Mouse (Mus musculus) forebrain, postnatal 0 days (tissue): ENCODE results near the gene Commd9. TPM values are rescaled to one million over a fixed set of nuclear protein-coding genes. Genes with fewer than 3 reads are reported as not detected.
A peak's percentile ranks its signal among the peaks of the same experiment; 100 is the strongest.

Experiments
- ATAC-seq: fragments of 200-750 bp; cut with Nextera tagmentation; 2 replicates; pipeline ENCODE4 v1.8.0; 2017; ENCODE audit warnings: mild to moderate bottlenecking, moderate library complexity
- DNase-seq: peaks from one replicate; pipeline ENCODE4 v3.0.0-alpha.2; 2015
- H3K27ac ChIP-seq: fragments of 300-500 bp; sonication (generic); 2 replicates; pipeline ENCODE4 v1.5.1; 2014; ENCODE audit warnings: low read depth, mild to moderate bottlenecking, antibody characterized with exemption, low read length, moderate library complexity, mixed read lengths
- H3K27me3 ChIP-seq: fragments of 300-500 bp; sonication (generic); 2 replicates; pipeline ENCODE4 v1.6.1; 2014; ENCODE audit warnings: mild to moderate bottlenecking, low read length, mixed read lengths; ENCODE audit not compliant: insufficient read depth
- H3K36me3 ChIP-seq: fragments of 300-500 bp; sonication (generic); 2 replicates; pipeline ENCODE4 v1.6.1; 2014; ENCODE audit warnings: mild to moderate bottlenecking, moderate library complexity; ENCODE audit not compliant: insufficient read depth
- H3K4me1 ChIP-seq: fragments of 300-500 bp; sonication (generic); 2 replicates; pipeline ENCODE4 v1.6.1; 2014; ENCODE audit warnings: antibody characterized with exemption; ENCODE audit not compliant: insufficient read depth
- H3K4me2 ChIP-seq: fragments of 300-500 bp; sonication (generic); 2 replicates; pipeline ENCODE4 v1.6.1; 2014; ENCODE audit warnings: low read depth, mild to moderate bottlenecking, moderate library complexity
- H3K4me3 ChIP-seq: fragments of 300-500 bp; sonication (generic); 2 replicates; pipeline ENCODE4 v1.5.1; 2014; ENCODE audit warnings: low read depth, low read length, mixed read lengths
- H3K9ac ChIP-seq: fragments of 300-500 bp; sonication (generic); 2 replicates; pipeline ENCODE4 v1.6.1; 2014; ENCODE audit warnings: mild to moderate bottlenecking
- H3K9me3 ChIP-seq: fragments of 300-500 bp; sonication (generic); 2 replicates; pipeline ENCODE4 v1.6.1; 2016; ENCODE audit warnings: low read length
- CTCF ChIP-seq: sonication (generic); IDR thresholded peaks from 2 replicates; pipeline ENCODE4 v1.5.1; 2016; ENCODE audit warnings: antibody characterized with exemption, control low read depth, low read depth
- WGBS: fragments of 180-500 bp; shearing (Covaris S2); extraction: QIAGEN DNeasy Blood & Tissue Kit; methylation state at CpG from one replicate; pipeline ENCODE4 v1.1.7; 2014; 5-methylcytosine and 5-hydroxymethylcytosine counted together
- polyA plus RNA-seq: library from polyadenylated mRNA; unstranded; fragments of >200 nt; fragmentation: Nextera tagmentation; extraction: Ambion mirVana; gene quantifications from 2 replicates; pipeline ENCODE4 v1.2.1, GENCODE M21; 2015
- total RNA-seq: library from RNA; depleted of rRNA; stranded (reverse); fragments of >200 nt; gene quantifications from 2 replicates; pipeline ENCODE4 v1.2.3, GENCODE M21; 2014

The Commd9 gene
- total and polyA plus RNA-seq, 2 experiments from 2014 or later, result 97.7 to 144 TPM

GRCm38 (mm10) chr2:101909326-101910080, 23.5 kb downstream of the Commd9 start:
- Histone ChIP-seq H3K27me3 (no peaks in the 10 kb centered on the region), H3K9ac (no peak overlapping the region), H3K27ac (no peak overlapping the region), H3K4me2 (no peak overlapping the region), H3K4me1 (peaks cover 4% of the 10 kb centered on the region), H3K36me3 (no peaks in the 10 kb centered on the region; the same call in 1 of the 2 replicates), H3K4me3 (no peak overlapping the region), H3K9me3 (no peaks in the 10 kb centered on the region)
- 80% methylated on average over 15 of the region's 15 CpGs for WGBS
- DNase-seq (no peak), ATAC-seq (no peak)
- no peak for TF ChIP-seq CTCF

DNA sequence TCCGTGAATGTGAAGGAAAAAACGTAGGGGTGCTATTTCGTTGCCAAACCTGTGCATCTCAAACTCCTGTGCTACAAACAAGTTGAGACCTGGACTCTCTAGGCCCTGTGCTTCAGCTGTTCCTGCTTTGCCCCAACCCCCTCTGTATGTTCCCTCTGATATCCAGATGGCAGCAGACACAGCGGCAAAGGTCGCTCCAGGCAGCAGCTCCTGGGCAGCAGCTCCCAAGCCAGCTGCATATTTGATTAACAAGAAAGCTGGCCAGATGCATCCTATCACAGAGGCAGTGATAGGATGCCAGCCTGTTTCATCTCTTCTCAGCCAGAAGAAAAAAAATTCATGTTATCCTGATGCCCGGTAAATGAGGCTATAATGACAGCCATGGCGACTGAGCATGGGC, 32.5 kb downstream of the Commd9 start:
- DNase-seq (no peak), ATAC-seq (peak; percentile 60)
- TF ChIP-seq CTCF, result no peak
- Histone ChIP-seq H3K4me2 (no peak overlapping the region), H3K4me1 (peaks cover 7% of the 10 kb centered on the region; the same call in 1 of the 2 replicates), H3K27ac (no peak overlapping the region), H3K9me3 (no peaks in the 10 kb centered on the region), H3K36me3 (no peaks in the 10 kb centered on the region), H3K9ac (no peak overlapping the region), H3K27me3 (no peaks in the 10 kb centered on the region), H3K4me3 (no peak overlapping the region)
- 82% methylated on average over 7 of the region's 7 CpGs for WGBS

- H3K4me2 ChIP-seq, result no peak overlapping the region
- no peaks in the 10 kb centered on the region for H3K36me3 ChIP-seq
- peak overlapping the region; percentile 21; the same call in 1 of the 2 replicates for H3K27ac ChIP-seq
- peak; percentile 60 for ATAC-seq
- no peaks in the 10 kb centered on the region for H3K9me3 ChIP-seq
- no peaks in the 10 kb centered on the region for H3K27me3 ChIP-seq
- no peak overlapping the region for H3K4me3 ChIP-seq
- peak; percentile 24 for DNase-seq
- H3K4me1 ChIP-seq, result peaks cover 7% of the 10 kb centered on the region; the same call in 1 of the 2 replicates
- 21% methylated on average over 2 of the region's 2 CpGs for WGBS
- no peak overlapping the region for H3K9ac ChIP-seq
- TF ChIP-seq CTCF, result no peak
Measured at GRCm38 (mm10) chr2:101920136-101920554, 34.1 kb downstream of the Commd9 start.

- no peak overlapping the region for H3K9ac ChIP-seq
- H3K36me3 ChIP-seq, result no peaks in the 10 kb centered on the region
- no peak overlapping the region for H3K27ac ChIP-seq
- ATAC-seq (no peak), DNase-seq (no peak)
- peaks cover 7% of the 10 kb centered on the region; the same call in 1 of the 2 replicates for H3K4me1 ChIP-seq
- no peaks in the 10 kb centered on the region for H3K9me3 ChIP-seq
- 92% methylated on average over 4 of the region's 4 CpGs for WGBS
- TF ChIP-seq CTCF, result no peak
- no peaks in the 10 kb centered on the region for H3K27me3 ChIP-seq
- no peak overlapping the region for H3K4me2 ChIP-seq
- no peak overlapping the region for H3K4me3 ChIP-seq
Measured at GRCm38 (mm10) chr2:101922302-101922701, 36.3 kb downstream of the Commd9 start.

- TF ChIP-seq CTCF, result no peak
- WGBS, result 89% methylated on average over 4 of the region's 4 CpGs
- ATAC-seq, result no peak
Measured at GRCm38 (mm10) chr2:101923181-101923580, 37.1 kb downstream of the Commd9 start.

DNA sequence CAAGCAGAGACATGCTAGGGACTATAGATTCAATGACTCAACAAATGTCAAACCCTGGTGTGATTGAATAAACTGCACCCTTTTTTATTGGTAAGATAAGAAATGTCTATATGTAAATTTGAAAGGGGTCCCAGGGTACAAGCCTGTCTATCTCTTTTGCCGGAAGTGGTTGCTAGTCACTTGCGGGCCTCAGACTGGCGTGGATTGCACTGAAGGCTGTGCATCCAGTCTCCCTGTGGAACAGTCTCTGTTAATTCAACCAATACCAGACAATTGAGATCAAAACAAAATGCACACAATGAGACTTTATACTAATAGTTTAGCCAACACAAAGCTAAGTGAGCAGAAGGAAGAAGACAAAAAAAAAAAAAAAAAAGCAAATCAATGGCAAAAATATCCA, 39.1 kb downstream of the Commd9 start:
- Histone ChIP-seq H3K4me1 (peaks cover 4% of the 10 kb centered on the region; the same call in 1 of the 2 replicates), H3K4me2 (no peak overlapping the region), H3K9ac (no peak overlapping the region), H3K4me3 (no peak overlapping the region), H3K27me3 (no peaks in the 10 kb centered on the region), H3K9me3 (no peaks in the 10 kb centered on the region), H3K27ac (no peak overlapping the region), H3K36me3 (no peaks in the 10 kb centered on the region)
- ATAC-seq (no peak), DNase-seq (no peak)
- TF ChIP-seq CTCF, result no peak
- 45% methylated on average over 3 of the region's 3 CpGs for WGBS

More at GRCm38 (mm10) chr2:101923181-101923580, 37.1 kb downstream of the Commd9 start:
- Histone ChIP-seq H3K4me2 (no peak overlapping the region), H3K9me3 (no peaks in the 10 kb centered on the region), H3K27me3 (no peaks in the 10 kb centered on the region), H3K4me1 (peaks cover 7% of the 10 kb centered on the region; the same call in 1 of the 2 replicates), H3K9ac (no peak overlapping the region), H3K27ac (no peak overlapping the region), H3K4me3 (no peak overlapping the region), H3K36me3 (no peaks in the 10 kb centered on the region)
- no peak for DNase-seq

DNA sequence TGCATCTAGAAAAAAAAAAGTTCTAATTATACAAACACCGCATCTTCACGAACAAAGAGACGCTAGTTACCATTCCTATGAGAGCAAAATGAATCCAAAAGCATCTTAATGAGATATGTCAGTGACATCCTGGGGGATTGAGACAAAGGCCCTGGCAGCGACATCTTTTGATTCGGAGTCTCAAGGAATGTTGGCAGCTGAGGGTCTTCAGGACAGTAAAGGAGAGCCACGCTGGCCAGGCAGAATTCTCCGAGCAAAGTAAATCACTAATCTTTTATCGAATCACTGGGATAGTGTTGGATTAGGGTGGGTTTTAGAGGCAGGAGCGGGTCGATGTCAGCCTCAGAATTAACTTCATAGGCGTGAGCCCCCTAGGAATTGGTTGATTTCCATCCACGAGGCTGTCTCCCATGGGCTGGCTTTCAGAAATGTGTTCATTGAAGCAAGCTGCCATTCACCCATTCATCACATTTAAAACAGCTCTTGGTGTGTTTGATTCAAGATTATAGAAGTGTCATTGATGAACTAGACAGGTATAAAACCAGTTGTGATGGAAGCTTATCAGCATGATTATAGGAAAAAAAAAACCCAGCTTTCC, 39.6 kb downstream of the Commd9 start:
- DNase-seq, result peak; percentile 47
- H3K4me1 ChIP-seq, result no peaks in the 10 kb centered on the region
- no peak for TF ChIP-seq CTCF
- ATAC-seq, result peak; percentile 58; the same call in 1 of the 2 replicates
- 17% methylated on average over 12 of the region's 12 CpGs for WGBS
- no peaks in the 10 kb centered on the region for H3K36me3 ChIP-seq
- H3K4me3 ChIP-seq, result no peak overlapping the region
- no peaks in the 10 kb centered on the region for H3K27me3 ChIP-seq
- H3K27ac ChIP-seq, result no peak overlapping the region
- H3K9ac ChIP-seq, result no peak overlapping the region
- H3K4me2 ChIP-seq, result peak overlapping the region; percentile 11; the same call in 1 of the 2 replicates
- no peaks in the 10 kb centered on the region for H3K9me3 ChIP-seq
